Mouse (Mus musculus): ENCODE measurements around the gene Gucy1b2. TPM values are rescaled to one million over a fixed set of nuclear protein-coding genes. Genes with fewer than 3 reads are reported as not detected.

Gucy1b2 gene
- polyA plus RNA-seq, 1 experiment from 2014 or later: 0.66 TPM

- Histone ChIP-seq H3K36me3 (ENCODE audit: insufficient read depth) (peaks cover 25% of the 10 kb centered on the region), H3K9me3 (ENCODE audit: low read depth, low read length) (no peaks in the 10 kb centered on the region), H3K4me3 (ENCODE audit: low read depth, low read length) (no peak overlapping the region), H3K4me2 (no peak overlapping the region), H3K4me1 (ENCODE audit: insufficient read depth) (no peaks in the 10 kb centered on the region), H3K9ac (no peak overlapping the region), H3K27ac (ENCODE audit: low read depth) (no peak overlapping the region), H3K27me3 (ENCODE audit: insufficient read depth, low read length) (no peaks in the 10 kb centered on the region)
- TF ChIP-seq CTCF (IDR thresholded peaks at IDR 0.05; ENCODE audit: low read depth): no peak
- ATAC-seq (ENCODE audit: insufficient read depth) (no peak), DNase-seq (no peak)
- WGBS: 91% methylated on average over 3 of the region's 3 CpGs
Observed at GRCm38 (mm10) chr14:62350890-62351289, 105.2 kb downstream of the Gucy1b2 start.

- WGBS: 81% methylated on average over 4 of the region's 4 CpGs
- Histone ChIP-seq H3K9me3 (ENCODE audit: low read depth, low read length) (no peaks in the 10 kb centered on the region), H3K36me3 (ENCODE audit: insufficient read depth) (peaks cover 25% of the 10 kb centered on the region), H3K27me3 (ENCODE audit: insufficient read depth, low read length) (no peaks in the 10 kb centered on the region), H3K4me3 (ENCODE audit: low read depth, low read length) (no peak overlapping the region), H3K27ac (ENCODE audit: low read depth) (no peak overlapping the region), H3K9ac (no peak overlapping the region), H3K4me2 (no peak overlapping the region), H3K4me1 (ENCODE audit: insufficient read depth) (no peaks in the 10 kb centered on the region)
- DNase-seq (no peak), ATAC-seq (ENCODE audit: insufficient read depth) (no peak)
- TF ChIP-seq CTCF (IDR thresholded peaks at IDR 0.05; ENCODE audit: low read depth): no peak
Observed at GRCm38 (mm10) chr14:62350186-62350585, 105.9 kb downstream of the Gucy1b2 start.

- Histone ChIP-seq H3K9ac (no peak overlapping the region), H3K27me3 (ENCODE audit: insufficient read depth, low read length) (no peaks in the 10 kb centered on the region), H3K4me2 (no peak overlapping the region), H3K9me3 (ENCODE audit: low read depth, low read length) (no peaks in the 10 kb centered on the region), H3K4me3 (ENCODE audit: low read depth, low read length) (no peak overlapping the region), H3K4me1 (ENCODE audit: insufficient read depth) (no peaks in the 10 kb centered on the region), H3K36me3 (ENCODE audit: insufficient read depth) (peaks cover 25% of the 10 kb centered on the region), H3K27ac (ENCODE audit: low read depth) (no peak overlapping the region)
- DNase-seq (no peak), ATAC-seq (ENCODE audit: insufficient read depth) (no peak)
- 78% methylated on average over 5 of the region's 5 CpGs for WGBS
- TF ChIP-seq CTCF (IDR thresholded peaks at IDR 0.05; ENCODE audit: low read depth): no peak
Observed at GRCm38 (mm10) chr14:62349786-62350185, 106.3 kb downstream of the Gucy1b2 start.

- Histone ChIP-seq H3K4me1 (ENCODE audit: insufficient read depth) (no peaks in the 10 kb centered on the region), H3K4me2 (no peak overlapping the region), H3K36me3 (ENCODE audit: insufficient read depth) (peaks cover 16% of the 10 kb centered on the region), H3K4me3 (ENCODE audit: low read depth, low read length) (no peak overlapping the region), H3K27ac (ENCODE audit: low read depth) (no peak overlapping the region), H3K9me3 (ENCODE audit: low read depth, low read length) (no peaks in the 10 kb centered on the region), H3K27me3 (ENCODE audit: insufficient read depth, low read length) (no peaks in the 10 kb centered on the region), H3K9ac (no peak overlapping the region)
- 82% methylated on average over 7 of the region's 7 CpGs for WGBS
- DNase-seq (no peak), ATAC-seq (ENCODE audit: insufficient read depth) (no peak)
- no peak for TF ChIP-seq CTCF (IDR thresholded peaks at IDR 0.05; ENCODE audit: low read depth)
Observed at GRCm38 (mm10) chr14:62347103-62347502, 109.0 kb downstream of the Gucy1b2 start.

- Histone ChIP-seq H3K4me3 (ENCODE audit: low read depth, low read length) (no peak overlapping the region), H3K9ac (no peak overlapping the region), H3K4me1 (ENCODE audit: insufficient read depth) (no peaks in the 10 kb centered on the region), H3K27ac (ENCODE audit: low read depth) (no peak overlapping the region), H3K4me2 (no peak overlapping the region), H3K27me3 (ENCODE audit: insufficient read depth, low read length) (no peaks in the 10 kb centered on the region), H3K9me3 (ENCODE audit: low read depth, low read length) (no peaks in the 10 kb centered on the region), H3K36me3 (ENCODE audit: insufficient read depth) (peaks cover 16% of the 10 kb centered on the region)
- ATAC-seq (ENCODE audit: insufficient read depth) (no peak), DNase-seq (no peak)
- 83% methylated on average over 11 of the region's 11 CpGs for whole genome bisulfite sequencing
- no peak for TF ChIP-seq CTCF (IDR thresholded peaks at IDR 0.05; ENCODE audit: low read depth)
Observed at GRCm38 (mm10) chr14:62346570-62346969, 109.5 kb downstream of the Gucy1b2 start.

Other genes with a start within 250 kb of the Gucy1b2 start
- 73.7 and 79.2 TPM in 2 replicates for gene Rnaseh2b, start 163.7 kb downstream of the Gucy1b2 start, polyA plus RNA-seq (2014; fragmentation: Nextera tagmentation; extraction: Ambion mirVana)
- 1.1 and 1.2 TPM in 2 replicates for gene Dleu7, start 163.2 kb downstream of the Gucy1b2 start, polyA plus RNA-seq (2014; fragmentation: Nextera tagmentation; extraction: Ambion mirVana)
- gene Fam124a, start 99.4 kb upstream of the Gucy1b2 start, polyA plus RNA-seq (2014; fragmentation: Nextera tagmentation; extraction: Ambion mirVana): 3.3 and 4.3 TPM in 2 replicates
- gene Gm4131, start 110.6 kb upstream of the Gucy1b2 start, polyA plus RNA-seq (2014; fragmentation: Nextera tagmentation; extraction: Ambion mirVana): not detected in 2 replicates
- not detected in 2 replicates for gene Serpine3, start 207.4 kb upstream of the Gucy1b2 start, polyA plus RNA-seq (2014; fragmentation: Nextera tagmentation; extraction: Ambion mirVana)

All from lung, embryonic 14.5 days (tissue).